17 mouse cellular contexts compared by ENCODE assay signal in the genomic region with DNA sequence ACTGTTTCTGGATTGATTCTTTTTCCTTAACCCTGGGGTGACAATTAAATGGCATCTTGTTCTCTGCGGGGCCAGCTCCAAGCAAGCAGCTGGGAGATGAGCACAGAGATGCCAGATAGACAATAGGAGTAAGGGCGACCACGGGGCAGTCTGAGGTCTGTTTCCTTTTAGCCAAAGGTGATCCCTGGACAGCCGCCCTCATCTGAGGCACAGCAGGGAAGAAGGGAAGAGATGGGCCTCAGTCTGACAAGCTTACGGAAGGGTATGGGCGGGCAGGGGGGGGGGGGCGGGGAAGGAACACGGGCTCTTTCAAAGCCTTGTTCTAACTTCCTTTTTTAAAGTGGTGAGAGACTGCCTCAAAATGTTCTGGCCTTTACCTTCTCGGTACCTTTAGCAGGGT. TPM values are rescaled to one million over a fixed set of nuclear protein-coding genes. Genes with fewer than 3 reads are reported as not detected.
DNase-seq lines count a peak whose midpoint lies in the region; ATAC-seq and TF ChIP-seq lines count a peak whose summit lies in the region.
"Had no signal": no experiment of that assay in that cellular context is flagged by ENCODE, and none has a peak within 500 bp of the region (broad histone marks: within the 10 kb centered on the region; RNA-seq: fewer than 3 reads in every experiment).

No protein-coding gene starts in this region.

- H3K36me3 ChIP-seq in hindbrain, embryonic 10.5 days = no peaks in the 10 kb centered on the region
- no peaks in the 10 kb centered on the region for H3K36me3 ChIP-seq in hindbrain, embryonic 12.5 days
- no peaks in the 10 kb centered on the region for H3K36me3 ChIP-seq in CH12.LX (replicated peaks in 1 of 2; ENCODE audit: control insufficient read depth in 1 of 2, insufficient read depth in 1 of 2, low read length in 1 of 2)
- H3K36me3 ChIP-seq: embryonic facial prominence, embryonic 10.5 days; forebrain, embryonic 15.5 days; heart, embryonic 13.5 days had no signal

- 18% methylated on average over 9 of the region's 9 CpGs for WGBS in hindbrain, embryonic 10.5 days
- WGBS in hindbrain, embryonic 12.5 days = 33% methylated on average over 9 of the region's 9 CpGs

- TF ChIP-seq CTCF in CH12.LX (conservative IDR thresholded peaks at IDR 0.05 in 1 of 2, IDR thresholded peaks at IDR 0.05 in 1 of 2; ENCODE audit: low read depth in 2 of 2, low read length in 2 of 2) = no peak

- in situ Hi-C loops in CH12.LX (cut with MboI; ENCODE audit: low pct_ligation_motif_present, low pct_unique_long_range_greater_than_20kb, low sequenced_read_pairs) = no loop called here

- TF ChIP-seq POLR2A in CH12.LX (IDR thresholded peaks at IDR 0.05; ENCODE audit: low read depth, low read length) = no peak

- H3K27ac ChIP-seq in hindbrain, embryonic 10.5 days = no peak overlapping the region
- no peak overlapping the region for H3K27ac ChIP-seq in hindbrain, embryonic 12.5 days
- H3K27ac ChIP-seq in CH12.LX (ENCODE audit: insufficient read depth, low read depth) = no peak overlapping the region
- H3K27ac ChIP-seq: embryonic facial prominence, embryonic 10.5 days; forebrain, embryonic 15.5 days; heart, embryonic 13.5 days; hindbrain, postnatal 0 days had no signal

- peak; percentile 13 for DNase-seq in hindbrain, embryonic 10.5 days (ENCODE audit: low spot score)
- no peak for DNase-seq in CH12.LX (ENCODE audit: extremely low read depth)
- DNase-seq in retina, embryonic 14.5 days (ENCODE audit: low spot score) = peak; percentile 41
- DNase-seq in thymus, postnatal 4 days = no peak
- no peak for DNase-seq in testis, postnatal 14 days (ENCODE audit: low spot score)
- DNase-seq: adrenal gland, adult 2 months; adrenal gland, postnatal 25 days; cerebellum, adult 18-20 months; cerebellum, adult 9-11 months; gastrocnemius, postnatal 14 days; heart, postnatal 36 days had no signal

- H3K79me2 ChIP-seq in CH12.LX (replicated peaks; ENCODE audit: control insufficient read depth, extremely low read depth, insufficient read depth, poor library complexity, severe bottlenecking) = no peaks in the 10 kb centered on the region

- no peak for TF ChIP-seq RAD21 in CH12.LX (IDR thresholded peaks at IDR 0.05; ENCODE audit: low read depth, low read length)

- no peak overlapping the region for H3K4me2 ChIP-seq in hindbrain, embryonic 12.5 days (replicated peaks)
- peak overlapping the region; percentile 12; the same call in 1 of the 2 replicates for H3K4me2 ChIP-seq in CH12.LX (ENCODE audit: insufficient read depth, low read depth, poor library complexity, severe bottlenecking)
- H3K4me2 ChIP-seq: forebrain, embryonic 15.5 days; heart, embryonic 13.5 days had no signal

- dilution Hi-C loops in CH12.LX (cut with MboI; ENCODE audit: extremely low pct_ligation_motif_present, extremely low pct_unique_long_range_greater_than_20kb, low sequenced_read_pairs) = no loop called here

- no peak overlapping the region for H3K9ac ChIP-seq in hindbrain, embryonic 12.5 days
- no peak overlapping the region for H3K9ac ChIP-seq in CH12.LX (ENCODE audit: insufficient read depth, low read depth)
- H3K9ac ChIP-seq: forebrain, embryonic 15.5 days; heart, embryonic 13.5 days had no signal

- H3K4me3 ChIP-seq in hindbrain, embryonic 10.5 days = no peak overlapping the region
- no peak overlapping the region for H3K4me3 ChIP-seq in hindbrain, embryonic 12.5 days
- no peak overlapping the region for H3K4me3 ChIP-seq in CH12.LX (replicated peaks in 1 of 3; ENCODE audit: low read depth in 2 of 3, low read length in 2 of 3, poor library complexity in 1 of 3)
- H3K4me3 ChIP-seq: embryonic facial prominence, embryonic 10.5 days; forebrain, embryonic 15.5 days; heart, embryonic 13.5 days had no signal

- ATAC-seq in hindbrain, embryonic 12.5 days (ENCODE audit: low FRiP score) = no peak
- peak; percentile 59 for ATAC-seq in granulocyte monocyte progenitor cell, adult 5-6 weeks (replicated peaks; ENCODE audit: poor library complexity, severe bottlenecking)
- ATAC-seq: forebrain, embryonic 15.5 days; hindbrain, postnatal 0 days had no signal

- H3K4me1 ChIP-seq in hindbrain, embryonic 10.5 days (replicated peaks) = peaks cover 26% of the 10 kb centered on the region
- 0 out of 2 replicates have a peak, but pooled peaks cover 10% of the 10 kb centered on the region for H3K4me1 ChIP-seq in hindbrain, embryonic 12.5 days
- H3K4me1 ChIP-seq in CH12.LX (ENCODE audit: control insufficient read depth in 1 of 2, insufficient read depth in 2 of 2) = peaks cover 2 to 10% of the 10 kb centered on the region in 2 experiments; a peak in 1 of 4 replicates

- TF ChIP-seq EP300 in CH12.LX (IDR thresholded peaks at IDR 0.05; ENCODE audit: low read length) = no peak

- H3K9me3 ChIP-seq in hindbrain, embryonic 10.5 days = no peaks in the 10 kb centered on the region
- no peaks in the 10 kb centered on the region for H3K9me3 ChIP-seq in hindbrain, embryonic 12.5 days (replicated peaks)
- H3K9me3 ChIP-seq in CH12.LX (replicated peaks; ENCODE audit: low read length) = peaks cover 2% of the 10 kb centered on the region
- H3K9me3 ChIP-seq: embryonic facial prominence, embryonic 10.5 days; forebrain, embryonic 15.5 days; heart, embryonic 13.5 days had no signal

- no peaks in the 10 kb centered on the region for H3K27me3 ChIP-seq in hindbrain, embryonic 10.5 days (ENCODE audit: insufficient read depth, poor library complexity, severe bottlenecking)
- H3K27me3 ChIP-seq in hindbrain, embryonic 12.5 days = no peaks in the 10 kb centered on the region; the same call in 1 of the 2 replicates
- H3K27me3 ChIP-seq in CH12.LX (replicated peaks) = no peaks in the 10 kb centered on the region
- H3K27me3 ChIP-seq: forebrain, embryonic 15.5 days; heart, embryonic 13.5 days had no signal

TF ChIP-seq in CH12.LX, 34 proteins besides CTCF, POLR2A, EP300 and RAD21:
- no peak for TF ChIP-seq ZMIZ1 (IDR thresholded peaks at IDR 0.05; ENCODE audit: low read depth, low read length)
- no peak for TF ChIP-seq MYC (IDR thresholded peaks at IDR 0.05; ENCODE audit: low read depth, low read length)
- no peak for TF ChIP-seq UBTF (IDR thresholded peaks at IDR 0.05; ENCODE audit: low read depth, low read length)
- no peak for TF ChIP-seq MAZ (IDR thresholded peaks at IDR 0.05; ENCODE audit: low read depth, low read length)
- TF ChIP-seq SIN3A (IDR thresholded peaks at IDR 0.05; ENCODE audit: low read length) = no peak
- TF ChIP-seq JUND (conservative IDR thresholded peaks at IDR 0.05; ENCODE audit: low read depth, low read length) = no peak
TF ChIP-seq in CH12.LX: peak in this region for 0.

RNA-seq across cellular contexts. Expression of gene Smim20, which starts 22.6 kb away (rescaled TPM):
- polyA plus RNA-seq in hindbrain, embryonic 10.5 days (2016; fragmentation: Nextera tagmentation; extraction: Ambion mirVana) = 67.8 and 74.2 TPM in 2 replicates
- 62.9 and 63.0 TPM in 2 replicates for polyA plus RNA-seq in hindbrain, embryonic 12.5 days (2016; fragmentation: Nextera tagmentation; extraction: Ambion mirVana)
- 54.3 and 55.3 TPM in 2 replicates for total RNA-seq in CH12.LX (2012; rRNA removed)
- 93.0 and 93.5 TPM in 2 replicates for total RNA-seq in CH12.LX (2014; rRNA removed)
- polyA plus RNA-seq in CH12.LX (2012; ENCODE audit: insufficient read length, low read depth) = 52.1 and 75.7 TPM in 2 replicates
- 51.4 and 54.4 TPM in 2 replicates for total RNA-seq in granulocyte monocyte progenitor cell, adult 5-6 weeks (2014; fragmentation: Nextera tagmentation)
- 48.3 and 57.0 TPM in 2 replicates for total RNA-seq in granulocyte monocyte progenitor cell, adult 5-6 weeks (2017)

Comparison
In these comparisons a context has a peak if more than half of its experiments do, and no peak if none do; other contexts are left out.
1. DNase-seq: peak in hindbrain, embryonic 10.5 days (single experiment) and retina, embryonic 14.5 days (single experiment); none in CH12.LX (single experiment), thymus, postnatal 4 days (single experiment) and testis, postnatal 14 days (single experiment).